Mouse (Mus musculus) lung, postnatal 14 days (tissue): ENCODE measurements around the gene Dph2.

Experiments
- DNase-seq: peaks from one replicate; pipeline ENCODE4 v3.0.0; 2021

Dph2 gene

DNA sequence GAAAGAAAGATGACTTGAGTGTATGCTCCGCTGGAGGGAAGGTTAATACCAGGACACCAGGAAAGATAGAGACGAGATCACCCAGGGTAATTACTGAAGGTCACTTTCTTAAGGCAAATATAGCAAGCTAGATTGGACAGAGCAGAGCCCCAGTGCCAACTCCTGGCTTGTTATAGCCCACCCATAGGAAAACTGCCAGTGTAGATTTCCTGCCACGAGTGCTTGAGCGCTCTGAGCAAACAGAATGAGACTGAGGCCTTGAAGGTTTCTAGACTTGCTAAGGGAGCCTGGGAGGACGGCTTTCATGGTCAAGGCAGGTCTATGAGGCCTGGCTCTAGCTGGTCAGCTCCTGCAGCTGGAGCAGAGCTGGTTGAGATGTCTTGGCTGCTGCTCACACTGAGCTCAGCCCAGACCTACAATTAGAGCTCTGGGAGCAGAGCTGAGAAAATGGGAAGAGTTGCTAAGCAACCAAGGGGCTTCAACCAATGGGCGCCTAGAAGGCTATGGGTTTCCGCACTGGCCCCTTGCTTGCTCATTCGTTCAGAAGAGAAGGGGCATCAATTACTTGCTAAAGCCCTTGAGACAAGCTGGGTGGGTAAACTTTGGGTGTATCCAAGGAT, 17.1 kb upstream of the Dph2 start:
- DNase-seq = no peak

DNA sequence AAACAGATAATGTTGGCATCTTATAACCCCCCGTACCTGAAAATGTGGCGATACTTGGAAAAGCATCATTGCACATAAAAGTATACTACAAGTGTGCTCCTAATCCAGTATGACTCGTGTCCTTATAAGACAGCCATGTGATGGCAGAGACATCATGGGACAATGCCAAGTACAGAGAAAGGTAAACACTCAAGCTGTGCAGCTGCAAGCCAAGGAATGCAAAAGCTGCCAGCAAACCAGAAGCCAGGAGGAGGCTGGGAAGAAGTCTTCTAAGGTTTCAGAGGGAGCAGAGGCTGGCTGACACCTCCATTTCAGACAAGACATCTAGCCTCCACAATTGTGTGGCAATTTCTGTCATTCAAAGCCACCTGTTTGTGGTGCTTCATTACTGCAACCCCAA, 14.4 kb upstream of the Dph2 start:
- DNase-seq = peak; percentile 56

DNA sequence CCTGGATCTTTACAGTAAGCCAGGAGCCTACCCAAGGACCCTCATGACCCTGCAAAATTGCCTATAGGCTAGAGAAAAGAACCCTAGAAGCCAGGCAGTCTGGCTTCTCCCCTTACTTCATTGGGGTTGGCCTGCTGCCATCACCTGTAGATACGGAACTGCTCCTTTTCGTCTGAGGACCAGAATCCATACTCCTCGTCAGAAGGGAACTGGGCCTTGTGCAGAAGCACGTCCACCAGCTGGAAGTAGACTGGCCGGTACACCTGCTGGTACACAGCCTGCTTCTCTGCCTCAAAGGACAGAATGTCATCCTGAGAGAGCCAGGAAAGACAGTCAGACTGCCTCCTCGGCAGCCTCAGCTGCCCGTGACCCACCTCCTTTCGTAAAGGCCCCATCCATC, 12.9 kb upstream of the Dph2 start:
- no peak for DNase-seq

DNA sequence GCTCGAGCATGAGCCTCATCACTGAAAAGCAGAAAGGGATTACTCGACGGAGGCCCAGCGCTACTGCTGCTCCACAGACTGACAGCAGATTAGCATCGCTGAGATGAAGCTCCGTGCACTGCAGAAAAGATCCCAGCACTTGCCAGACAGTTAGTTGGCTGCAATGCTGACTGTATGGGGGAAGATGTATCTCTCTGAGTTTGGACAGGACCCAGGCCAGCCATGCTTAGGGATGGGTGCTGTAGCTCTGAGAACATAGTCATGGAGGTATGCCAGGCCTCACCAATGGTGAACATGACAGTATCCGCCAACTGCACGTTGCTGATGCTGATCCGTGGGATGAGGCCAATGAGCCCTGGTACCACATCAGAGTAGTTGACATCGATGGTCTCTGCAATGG, 12.3 kb upstream of the Dph2 start:
- DNase-seq = no peak

DNA sequence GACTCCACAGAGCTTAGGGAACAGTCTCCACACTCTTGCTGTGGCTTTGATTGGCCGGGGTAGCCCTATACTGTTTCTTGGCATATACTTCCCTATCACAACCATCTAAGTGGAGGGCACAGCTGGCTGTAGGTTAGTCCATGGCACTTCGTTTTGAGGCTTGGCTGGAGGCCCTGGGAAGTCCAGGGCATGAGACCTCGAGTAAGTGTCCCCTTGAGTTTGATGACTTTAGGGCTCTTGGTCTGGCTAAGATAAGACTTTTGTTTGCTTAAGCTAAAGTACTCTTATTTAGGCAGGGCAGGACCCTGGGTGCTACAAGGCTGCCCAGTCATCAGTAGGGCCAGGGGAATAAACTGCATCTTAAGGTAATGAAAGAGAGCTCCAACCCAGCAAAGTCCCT, 6.3 kb upstream of the Dph2 start:
- peak; percentile 34 for DNase-seq

DNA sequence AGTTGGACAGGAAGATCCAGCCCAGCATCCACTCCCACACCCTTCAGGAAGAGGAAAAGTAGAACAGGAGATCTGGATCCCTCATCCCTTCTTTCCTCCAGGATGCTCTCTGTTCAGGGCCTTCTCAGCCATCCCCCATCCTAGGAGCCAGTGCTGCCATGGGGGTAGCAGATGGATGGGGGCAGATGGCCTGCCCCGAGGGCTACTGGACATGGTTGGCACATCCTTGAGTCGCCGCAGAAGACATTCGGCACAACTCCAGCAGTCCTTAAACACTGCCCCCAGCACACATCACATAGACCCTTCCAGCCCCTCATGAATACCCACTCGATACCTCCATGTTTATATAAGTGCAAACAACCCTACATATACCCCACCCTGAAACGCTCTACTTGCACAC, 4.2 kb upstream of the Dph2 start:
- no peak for DNase-seq

DNA sequence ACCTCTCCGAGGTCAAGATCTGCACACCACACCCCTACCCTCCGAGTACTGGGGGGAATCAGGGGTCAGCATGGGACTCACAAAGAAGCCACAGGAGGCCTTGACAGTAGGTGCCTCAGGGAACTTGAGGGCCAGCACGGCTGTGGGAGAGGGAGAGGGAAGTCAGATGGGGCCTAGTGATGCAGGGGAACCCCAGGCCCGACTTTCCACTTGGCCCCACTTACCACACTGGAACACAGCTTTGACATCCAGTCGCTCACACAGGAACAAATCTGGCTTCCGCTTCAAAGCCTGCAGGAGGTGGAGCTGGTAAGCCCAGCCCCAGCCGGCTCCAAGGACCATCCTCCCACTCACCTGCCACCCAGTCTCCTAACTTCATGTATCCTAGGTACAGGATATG, 3.5 kb upstream of the Dph2 start:
- DNase-seq = no peak

DNA sequence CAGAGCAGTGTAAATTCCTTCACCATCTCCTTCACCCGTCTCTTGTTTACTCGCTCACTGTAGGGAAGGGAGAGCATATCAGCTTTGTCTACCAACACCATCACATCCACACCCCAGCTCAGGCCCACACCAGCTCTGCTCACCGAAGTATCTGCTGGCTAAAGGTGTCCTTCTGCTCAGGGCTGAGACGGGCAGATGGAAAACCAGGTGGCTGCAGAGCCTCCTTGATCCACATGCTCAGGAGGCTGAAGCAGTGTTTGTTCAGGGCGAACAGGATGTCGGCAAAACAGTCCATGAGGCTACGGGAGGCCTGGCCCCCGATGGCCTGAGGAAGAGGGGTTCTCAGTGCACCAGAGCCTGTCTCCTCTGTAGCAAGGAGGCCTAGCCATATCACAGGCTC, 2.8 kb upstream of the Dph2 start:
- no peak for DNase-seq

DNA sequence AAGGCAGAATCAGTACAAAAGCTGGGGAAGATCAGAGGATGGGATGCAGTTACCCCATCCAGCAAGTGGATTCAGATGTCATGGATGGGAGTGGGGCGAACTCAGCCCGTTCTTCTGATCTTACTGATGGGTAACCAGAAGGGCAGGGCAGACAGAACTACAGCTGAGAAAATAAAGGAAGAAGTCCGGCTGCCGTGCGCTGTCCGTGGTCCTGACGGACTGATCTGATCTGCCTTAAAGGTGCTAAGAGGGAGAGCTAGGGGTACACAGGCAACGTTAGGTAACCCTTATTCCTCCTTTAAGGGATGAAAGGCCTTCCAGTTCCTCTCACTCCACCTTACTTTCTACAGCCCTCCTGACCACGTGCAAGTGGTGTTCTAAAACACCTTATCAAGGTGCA, 1.5 kb upstream of the Dph2 start:
- peak; percentile 73 for DNase-seq

DNA sequence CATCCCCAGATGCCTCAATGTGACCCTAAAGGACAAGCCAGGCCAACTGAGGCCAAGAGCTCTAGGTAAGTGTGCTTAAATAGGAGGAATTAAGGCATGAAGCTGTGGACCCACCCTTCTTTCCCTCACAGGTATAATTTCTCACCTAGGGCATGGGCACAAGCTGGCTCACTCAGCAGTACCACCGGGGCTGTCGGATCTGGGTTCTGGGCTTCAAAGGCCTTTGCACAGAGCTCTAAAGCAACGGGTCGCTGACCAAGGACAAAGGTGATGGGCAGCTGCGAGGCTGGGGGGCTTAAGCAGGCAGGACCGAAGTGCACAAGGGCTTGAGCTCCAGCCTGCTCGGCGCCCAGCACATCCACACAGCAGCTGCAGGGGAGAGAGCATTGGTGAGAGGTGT, 1.1 kb downstream of the Dph2 start:
- no peak for DNase-seq

DNA sequence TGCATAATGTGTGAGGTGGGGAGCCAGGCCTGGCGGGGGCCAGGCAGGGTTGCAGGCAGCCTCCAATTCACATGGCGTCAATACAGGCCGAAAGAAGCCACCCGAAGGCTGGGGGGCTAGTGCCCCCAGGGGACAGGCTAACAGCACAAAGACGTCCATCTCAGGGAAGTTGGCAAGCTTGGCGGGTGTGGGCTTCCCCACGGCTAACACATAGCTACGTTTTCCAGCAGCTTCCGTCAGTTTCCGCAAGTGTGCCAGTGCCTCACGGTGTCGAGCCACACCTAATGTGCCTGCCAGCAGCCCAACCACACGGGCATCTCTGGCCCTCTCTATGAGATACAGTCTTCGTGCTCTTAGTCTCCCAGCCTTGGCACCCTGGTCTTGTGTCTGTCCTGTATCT, 1.8 kb downstream of the Dph2 start:
- no peak for DNase-seq

DNA sequence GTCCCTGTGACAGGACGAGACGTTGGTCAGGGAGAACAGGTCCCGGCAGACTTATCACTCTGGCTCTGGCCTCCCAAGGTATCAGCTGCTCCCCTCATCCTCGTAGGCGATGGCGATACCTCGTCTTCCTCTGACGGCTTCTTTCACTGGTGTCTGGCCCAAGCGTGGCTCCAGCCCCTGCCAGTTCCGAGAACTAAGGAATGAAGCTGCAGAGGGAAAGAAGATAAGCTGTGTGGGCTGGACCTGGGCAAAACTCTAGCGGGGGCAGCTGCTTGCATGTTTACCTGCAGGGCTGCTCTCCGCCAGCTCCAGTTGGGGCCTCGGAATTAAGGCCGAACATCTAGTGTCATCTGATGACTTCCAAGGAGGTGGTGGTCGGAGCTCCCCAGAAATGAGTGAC, 2.4 kb downstream of the Dph2 start:
- DNase-seq = no peak

DNA sequence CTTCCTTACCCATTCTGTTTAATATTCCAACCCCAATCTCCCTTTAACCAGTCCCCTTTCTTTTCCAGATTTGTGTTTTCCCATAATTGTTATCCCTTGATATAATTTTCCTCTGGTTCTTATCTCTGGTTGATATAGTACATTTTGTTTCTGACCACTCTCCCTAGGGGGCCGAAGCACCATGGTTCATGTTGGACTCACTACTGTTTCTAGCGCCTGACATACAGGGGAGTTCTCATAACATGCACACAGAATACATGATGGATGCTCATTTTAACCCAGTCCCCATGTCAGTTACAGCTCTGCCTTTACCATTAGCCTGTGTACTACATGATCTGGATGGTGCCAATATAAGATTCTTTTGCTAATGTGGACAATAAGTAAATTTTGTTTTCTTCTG, 3.9 kb downstream of the Dph2 start:
- no peak for DNase-seq

DNA sequence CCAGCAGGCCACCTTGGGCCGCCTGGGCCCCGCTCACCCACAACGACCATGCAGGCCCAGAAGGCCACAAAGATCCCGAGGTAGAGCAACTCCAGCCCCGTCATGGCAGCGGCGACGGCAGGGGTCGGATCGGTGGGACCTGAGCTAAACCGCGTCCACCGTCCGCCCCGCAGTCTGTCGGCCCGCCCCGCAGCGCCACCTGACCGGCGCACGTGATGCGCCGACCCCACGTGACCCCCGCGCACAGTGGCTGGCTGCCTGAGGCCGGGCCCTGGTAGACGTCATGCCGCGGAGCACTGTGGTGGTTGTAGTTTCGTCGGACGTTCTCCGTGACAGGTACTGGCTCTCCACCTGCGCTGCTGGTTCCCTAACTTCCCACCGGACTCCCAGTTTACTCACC, 4.7 kb downstream of the Dph2 start, which contains the start of gene Atp6v0b:
Gene Atp6v0b, minus strand, starts transcription at position 201 of the 400 bp plus-strand sequence.
- DNase-seq = peak; percentile 94

DNA sequence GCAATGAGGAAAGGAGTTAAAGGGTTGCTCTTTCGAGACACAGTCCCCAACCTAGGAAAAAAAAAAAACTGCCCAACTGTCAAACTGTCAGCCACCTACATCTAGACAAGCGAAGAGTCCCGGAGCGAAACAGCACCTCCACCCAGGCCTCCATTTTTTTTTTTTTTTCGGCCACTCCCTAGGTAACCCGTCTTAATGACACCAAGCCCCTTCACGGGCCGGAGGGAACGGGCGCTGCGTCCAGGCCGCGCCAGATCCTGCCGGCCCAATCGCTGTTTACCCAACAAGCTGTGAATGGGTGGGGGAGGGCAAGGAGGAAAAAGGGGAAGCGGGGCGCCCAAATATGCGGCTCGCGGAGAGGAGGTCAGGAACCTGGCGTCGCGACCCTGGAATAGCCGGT, 5.2 kb downstream of the Dph2 start:
- DNase-seq = peak; percentile 30

DNA sequence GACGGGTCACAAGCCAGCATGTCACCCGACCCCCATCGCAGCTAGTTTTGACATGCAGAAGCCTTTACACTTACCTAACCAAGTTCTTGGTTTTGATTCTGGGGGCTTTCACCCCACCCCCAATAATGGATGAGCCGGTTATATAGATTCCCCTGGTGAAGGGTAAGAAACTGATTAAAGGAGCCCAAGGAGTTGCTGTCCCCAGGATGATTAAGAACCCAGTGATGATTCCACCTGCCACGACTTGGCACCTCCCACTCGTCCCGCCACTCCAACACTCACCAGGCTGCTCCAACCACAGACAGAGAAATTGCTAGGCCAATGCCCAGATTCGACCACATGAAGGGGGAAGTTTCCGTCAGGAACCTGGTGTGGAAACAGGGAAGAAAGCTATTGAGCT, 5.8 kb downstream of the Dph2 start:
- DNase-seq = no peak

DNA sequence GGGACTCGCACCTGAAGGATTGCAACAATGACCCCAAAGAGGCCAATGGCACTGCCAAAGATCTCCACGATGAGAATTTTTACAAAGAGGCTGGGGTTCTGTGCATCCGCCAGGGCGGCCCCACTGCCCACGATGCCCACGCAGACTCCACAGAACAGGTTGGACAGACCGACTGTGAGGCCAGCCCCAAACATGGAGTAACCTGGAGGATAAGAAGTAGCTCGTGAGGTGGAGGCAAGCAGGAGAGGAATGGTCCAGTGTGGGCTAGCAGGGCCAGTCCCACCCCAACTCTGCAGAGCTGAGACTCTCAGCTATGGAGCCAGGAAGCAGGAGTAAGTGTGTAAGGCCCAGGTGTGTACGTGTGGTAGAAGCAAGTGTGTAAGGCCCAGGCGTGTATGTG, 6.7 kb downstream of the Dph2 start:
- DNase-seq = no peak

DNA sequence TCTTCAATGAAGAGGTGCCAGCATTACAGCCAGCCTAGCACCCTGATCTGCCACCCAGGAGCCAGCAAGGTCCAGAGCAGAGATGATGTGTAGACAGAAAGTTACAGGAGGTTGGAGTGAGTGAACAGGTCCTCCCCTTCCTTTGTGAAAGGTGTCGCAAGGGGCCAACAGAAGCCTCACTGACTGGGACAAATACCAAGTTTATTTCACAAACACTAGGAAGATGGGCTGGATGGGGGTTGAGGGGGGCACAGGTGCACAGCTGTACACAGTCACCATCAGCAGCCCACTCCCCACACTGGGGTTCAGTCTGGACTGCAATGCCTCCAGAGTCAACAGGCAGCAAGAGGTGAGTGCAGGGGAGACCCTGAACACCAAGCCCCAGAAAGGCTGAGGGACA, 7.7 kb downstream of the Dph2 start:
- DNase-seq = no peak

DNA sequence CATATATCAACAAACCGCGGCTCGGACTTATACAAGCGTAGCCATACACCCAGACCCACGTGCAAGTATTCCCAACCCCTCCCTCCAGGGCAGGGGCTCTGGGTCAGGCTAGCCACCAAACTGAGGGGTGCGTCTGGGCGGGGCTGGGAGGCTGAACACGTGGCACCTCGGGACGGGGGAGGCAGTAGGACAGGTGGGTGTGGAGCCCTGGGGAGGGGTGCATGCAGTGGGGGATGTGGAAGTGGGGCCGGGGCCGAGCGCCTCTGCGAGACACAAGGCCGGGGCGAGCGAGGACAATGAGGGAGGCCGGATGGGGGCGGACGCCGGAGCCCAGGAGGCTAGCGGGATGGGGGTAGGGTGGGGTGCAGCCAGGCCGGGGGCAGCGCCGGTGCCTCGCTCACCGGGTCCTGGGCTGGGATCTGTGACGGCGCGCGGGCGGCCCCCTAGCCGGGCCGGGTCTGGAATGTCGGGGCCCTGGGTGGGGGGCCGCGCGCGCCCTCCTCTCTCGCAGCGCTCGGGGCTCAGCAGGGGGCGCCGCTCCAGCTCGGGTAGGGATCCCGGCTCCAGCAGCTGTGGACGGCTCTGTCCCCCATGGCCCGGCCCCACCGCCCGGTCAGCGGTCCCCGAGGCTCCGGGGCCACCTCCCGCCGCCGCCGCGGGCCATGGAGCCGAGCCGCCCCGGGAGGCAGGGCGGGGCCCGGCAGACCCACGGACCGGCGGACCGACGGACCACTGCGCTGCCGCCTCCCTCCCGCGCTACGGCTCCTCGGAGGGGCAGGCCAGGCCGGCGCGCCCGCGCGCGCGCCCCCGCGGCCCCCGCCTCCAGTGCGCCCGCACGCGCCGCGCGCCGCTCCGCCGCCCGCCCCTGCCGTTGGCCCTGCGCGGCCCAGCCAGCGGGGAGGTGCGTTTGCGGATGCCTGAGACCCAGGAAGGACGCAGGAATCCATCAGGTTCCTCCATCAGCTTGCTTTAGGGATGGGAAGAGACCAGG, 8.8 kb downstream of the Dph2 start, which contains the start of gene B4galt2:
Gene B4galt2, minus strand, starts transcription at position 787 of the 991 bp plus-strand sequence.
- DNase-seq = peak; percentile 50

DNA sequence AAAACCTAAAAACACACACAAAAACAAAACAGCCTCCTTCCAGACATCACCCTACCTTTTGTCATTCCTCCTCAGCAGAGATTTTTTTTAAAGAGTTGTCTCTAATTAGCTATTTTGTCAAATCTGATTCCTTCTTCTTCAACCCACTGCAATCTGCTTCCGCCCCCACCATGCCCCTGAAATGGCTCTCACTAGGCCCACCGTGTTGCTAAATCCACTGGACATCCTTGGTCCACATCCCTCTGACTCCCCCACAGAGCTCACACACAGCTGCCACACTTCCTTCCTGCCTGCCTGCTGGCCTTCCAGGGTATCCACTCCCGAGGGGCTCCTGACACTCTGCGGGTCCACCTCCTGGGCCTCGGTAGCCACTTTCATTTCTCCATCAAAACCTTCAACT, 13.1 kb downstream of the Dph2 start:
- no peak for DNase-seq

DNA sequence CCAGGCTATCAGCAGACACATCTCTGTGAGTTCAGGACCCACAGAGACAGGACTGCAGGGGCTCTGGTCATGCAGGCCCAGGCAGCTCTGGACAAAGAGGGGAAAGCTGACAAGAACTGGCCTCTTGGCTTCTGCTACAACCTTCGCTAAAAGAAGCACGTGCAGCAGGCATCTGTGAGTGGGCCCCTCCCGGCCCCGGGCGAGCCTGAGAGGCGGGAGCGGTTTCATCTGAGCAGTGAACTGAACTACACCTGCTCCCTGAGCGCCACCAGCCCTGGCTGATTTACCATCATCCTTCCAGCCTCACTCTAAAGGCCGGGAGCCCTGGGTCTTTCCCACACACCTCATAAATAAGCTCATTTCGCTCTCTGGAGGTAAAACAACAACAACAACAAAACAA, 13.5 kb downstream of the Dph2 start:
- no peak for DNase-seq

DNA sequence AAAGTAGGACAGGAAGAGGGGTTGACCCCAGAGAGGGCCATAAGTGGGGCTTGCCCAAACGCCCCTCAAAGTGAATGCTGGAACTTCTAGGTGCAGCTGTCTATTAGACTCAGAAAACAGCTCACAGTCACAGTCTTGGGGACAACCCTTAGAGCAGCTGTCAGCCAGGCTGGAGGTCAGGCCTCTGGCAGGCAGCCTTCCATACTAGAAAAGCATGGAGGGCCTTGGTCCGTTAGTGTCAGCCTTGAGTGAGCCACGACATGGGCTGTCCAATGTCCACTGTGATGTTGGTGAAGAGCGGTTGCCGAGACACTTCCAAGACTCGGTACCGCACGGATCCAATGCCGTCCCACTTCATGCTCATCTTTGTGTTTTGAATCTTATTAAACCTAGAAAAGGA, 18.2 kb downstream of the Dph2 start:
- DNase-seq = no peak

DNA sequence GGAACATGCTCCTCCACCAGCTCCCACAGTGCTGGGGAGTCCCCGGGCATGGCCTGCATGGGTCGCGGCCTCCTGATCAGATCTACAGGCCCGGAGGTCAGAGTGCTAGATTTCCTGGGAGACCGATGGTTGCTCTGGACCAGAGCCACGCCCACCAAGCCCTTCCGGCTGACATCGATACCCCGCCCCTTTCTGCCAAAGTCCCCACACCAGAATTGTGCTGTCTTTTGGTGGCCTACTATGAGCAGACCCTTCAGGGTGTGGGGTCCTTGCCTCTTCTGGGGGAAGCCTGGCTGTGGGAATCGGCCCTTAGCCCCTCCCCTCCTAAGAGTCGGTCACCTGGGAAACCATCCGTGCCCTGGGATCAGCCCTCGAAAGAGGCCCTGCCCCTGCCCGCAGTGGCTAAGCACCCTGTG, 19.4 kb downstream of the Dph2 start, which contains the start of gene Ccdc24:
Gene Ccdc24, minus strand, starts transcription at position 87 of the 416 bp plus-strand sequence.
- DNase-seq = peak; percentile 17

DNA sequence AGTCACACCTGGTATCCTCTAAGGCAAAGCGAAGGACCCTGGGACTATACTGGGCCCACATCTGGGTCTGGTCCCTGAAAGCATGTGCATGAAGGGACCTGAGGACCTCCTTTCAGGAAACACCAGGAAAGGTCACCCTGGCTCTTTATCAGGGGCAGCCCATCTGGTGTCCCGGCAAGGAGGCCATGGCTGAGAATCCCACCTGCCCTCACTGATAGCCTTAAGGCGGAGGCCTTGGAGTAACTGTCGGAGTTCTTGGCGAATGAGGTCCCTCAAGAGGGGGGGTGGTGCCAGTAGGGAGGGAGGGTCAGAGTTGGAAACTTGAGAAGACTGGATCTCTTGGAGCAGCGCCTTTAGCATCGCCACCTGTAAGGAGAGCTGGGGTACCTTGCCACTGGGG, 20.0 kb downstream of the Dph2 start:
- DNase-seq = no peak
